Mouse (Mus musculus) liver, embryonic 11.5 days (tissue): Measurements from ENCODE around the gene Crispld2. TPM values are rescaled to one million over a fixed set of nuclear protein-coding genes. Genes with fewer than 3 reads are reported as not detected.

Source experiments
- ATAC-seq: fragments of 200-750 bp; cut with Nextera tagmentation; replicated peaks from 2 replicates; pipeline ENCODE4 v1.8.0; 2017; ENCODE audit warnings: moderate number of reproducible peaks, mild to moderate bottlenecking, moderate TSS enrichment, moderate library complexity; ENCODE audit not compliant: low FRiP score
- DNase-seq: peaks from one replicate; pipeline ENCODE4 v3.0.0-alpha.2; 2017; ENCODE audit warnings: low spot score
- H3K27ac ChIP-seq: fragments of 300-500 bp; sonication (generic); 2 replicates; pipeline ENCODE4 v1.5.1; 2014; ENCODE audit warnings: mild to moderate bottlenecking, low read depth, low read length, control low read depth
- H3K27me3 ChIP-seq: fragments of 300-500 bp; sonication (generic); replicated peaks from 2 replicates; pipeline ENCODE4 v1.6.1; 2014; ENCODE audit warnings: low read length, mixed read lengths; ENCODE audit not compliant: control insufficient read depth, insufficient read depth
- H3K36me3 ChIP-seq: fragments of 300-500 bp; sonication (generic); 2 replicates; pipeline ENCODE4 v1.6.1; 2014; ENCODE audit warnings: mild to moderate bottlenecking, low read length, moderate library complexity, mixed read lengths; ENCODE audit not compliant: control insufficient read depth, insufficient read depth
- H3K4me1 ChIP-seq: fragments of 300-500 bp; sonication (generic); replicated peaks from 2 replicates; pipeline ENCODE4 v1.6.1; 2014; ENCODE audit warnings: low read length, mixed read lengths; ENCODE audit not compliant: control insufficient read depth, insufficient read depth
- H3K4me2 ChIP-seq: fragments of 300-500 bp; sonication (generic); 2 replicates; pipeline ENCODE4 v1.6.1; 2014; ENCODE audit warnings: mild to moderate bottlenecking, control low read depth, moderate library complexity
- H3K4me3 ChIP-seq: fragments of 300-500 bp; sonication (generic); 2 replicates; pipeline ENCODE4 v1.5.1; 2014; ENCODE audit warnings: low read depth, low read length, control low read depth
- H3K9ac ChIP-seq: fragments of 300-500 bp; sonication (generic); 2 replicates; pipeline ENCODE4 v1.6.1; 2014; ENCODE audit warnings: low read depth, low read length, control low read depth
- H3K9me3 ChIP-seq: fragments of 300-500 bp; sonication (generic); 2 replicates; pipeline ENCODE4 v1.6.1; 2016; ENCODE audit warnings: low read length, inconsistent platforms, mixed read lengths; ENCODE audit not compliant: control insufficient read depth
- WGBS: fragments of 180-500 bp; shearing (Covaris S2); extraction: QIAGEN DNeasy Blood & Tissue Kit; methylation state at CpG from one replicate; pipeline ENCODE4 v1.1.7; 2014; 5-methylcytosine and 5-hydroxymethylcytosine counted together
- polyA plus RNA-seq: library from polyadenylated mRNA; unstranded; fragments of >200 nt; fragmentation: Nextera tagmentation; extraction: Ambion mirVana; gene quantifications from 2 replicates; pipeline ENCODE4 v1.2.1, GENCODE M21; 2014

The Crispld2 gene
- polyA plus RNA-seq, 1 experiment from 2014 or later = 3.8 TPM

DNA sequence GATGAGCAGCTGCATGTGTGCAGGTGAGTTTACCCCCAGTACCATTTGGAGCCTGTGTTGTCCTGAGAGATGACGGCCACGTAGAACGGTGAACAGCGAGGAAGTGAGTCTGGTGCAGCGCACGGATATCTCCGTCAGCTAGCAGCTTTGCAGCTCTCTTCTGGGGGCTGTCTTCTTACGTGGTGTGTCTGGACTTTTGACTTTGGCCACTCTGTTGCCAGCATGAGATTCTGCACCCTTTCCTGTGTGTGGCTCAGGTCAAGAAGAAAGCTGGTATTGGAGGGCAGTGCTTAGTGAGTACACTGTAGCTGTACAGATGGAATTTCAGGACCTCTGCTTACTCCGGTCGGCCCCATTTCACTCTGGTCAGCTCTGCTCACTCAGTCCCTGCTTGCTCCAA lies 34.2 kb upstream of the Crispld2 start:
- H3K27ac ChIP-seq = no peak overlapping the region
- H3K9me3 ChIP-seq = no peaks in the 10 kb centered on the region
- H3K9ac ChIP-seq = no peak overlapping the region
- 96% methylated on average over 10 of the region's 10 CpGs for WGBS
- H3K4me3 ChIP-seq = no peak overlapping the region
- no peak overlapping the region for H3K4me2 ChIP-seq
- no peaks in the 10 kb centered on the region for H3K4me1 ChIP-seq
- peaks cover 42% of the 10 kb centered on the region for H3K36me3 ChIP-seq
- DNase-seq (no peak), ATAC-seq (no peak)
- H3K27me3 ChIP-seq = no peaks in the 10 kb centered on the region

DNA sequence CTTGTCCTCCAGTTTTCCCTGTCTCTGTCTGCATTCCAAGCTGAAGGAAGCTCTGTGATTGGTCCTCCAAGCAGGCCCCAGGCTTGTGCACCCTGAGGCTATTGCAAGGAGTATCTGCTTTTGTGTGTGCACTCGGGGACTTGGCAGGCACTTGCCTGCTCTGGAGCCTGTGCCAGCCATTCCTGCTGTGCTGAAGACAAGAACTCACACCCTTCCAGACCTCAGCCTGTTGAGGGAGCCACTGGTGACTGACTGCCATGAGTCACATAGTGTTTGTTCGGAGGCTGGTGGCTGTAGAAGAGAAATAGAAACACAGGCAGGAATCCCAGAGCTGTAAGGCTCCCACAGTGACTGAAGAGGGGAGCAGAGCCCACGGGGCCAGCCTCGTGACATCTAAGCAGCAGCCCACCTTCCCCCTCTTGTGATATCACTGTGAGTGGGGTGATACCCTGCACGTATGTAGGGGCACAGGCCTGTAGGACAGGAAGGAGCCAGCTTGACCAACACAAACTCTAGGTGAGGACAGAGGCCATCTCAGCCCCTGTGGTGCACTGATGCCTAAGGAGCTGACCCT lies 31.6 kb upstream of the Crispld2 start:
- ATAC-seq (no peak), DNase-seq (no peak)
- no peak overlapping the region for H3K27ac ChIP-seq
- H3K4me2 ChIP-seq = no peak overlapping the region
- H3K9ac ChIP-seq = no peak overlapping the region
- WGBS = 62% methylated on average over 5 of the region's 5 CpGs
- H3K4me3 ChIP-seq = no peak overlapping the region
- no peaks in the 10 kb centered on the region for H3K4me1 ChIP-seq
- H3K27me3 ChIP-seq = no peaks in the 10 kb centered on the region
- H3K36me3 ChIP-seq = peaks cover 21% of the 10 kb centered on the region
- H3K9me3 ChIP-seq = no peaks in the 10 kb centered on the region

DNA sequence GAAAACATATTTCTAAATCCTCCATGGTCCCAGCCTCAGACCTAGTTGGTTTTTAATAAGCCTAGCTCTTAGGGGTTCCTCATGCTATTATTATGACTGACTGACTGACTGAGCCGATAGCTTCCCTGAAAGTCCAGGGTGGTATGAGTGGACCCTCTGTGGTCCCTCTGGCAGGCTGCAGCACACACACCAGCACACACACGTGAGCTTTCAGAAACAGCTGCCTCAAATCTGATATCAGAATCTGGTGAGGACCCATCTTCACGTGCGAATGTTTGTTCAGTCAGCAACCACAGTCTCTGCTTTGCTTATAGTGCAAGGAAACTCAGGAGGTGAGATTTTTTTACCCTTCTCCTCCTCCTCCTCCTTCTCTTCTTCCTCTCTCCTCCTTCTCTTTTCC lies 27.4 kb upstream of the Crispld2 start:
- no peak overlapping the region for H3K4me2 ChIP-seq
- peaks cover 4% of the 10 kb centered on the region; the same call in 1 of the 2 replicates for H3K9me3 ChIP-seq
- H3K4me1 ChIP-seq = no peaks in the 10 kb centered on the region
- DNase-seq (no peak), ATAC-seq (no peak)
- H3K36me3 ChIP-seq = no peaks in the 10 kb centered on the region
- H3K9ac ChIP-seq = no peak overlapping the region
- H3K27me3 ChIP-seq = no peaks in the 10 kb centered on the region
- H3K27ac ChIP-seq = no peak overlapping the region
- WGBS = 71% methylated on average over 4 of the region's 4 CpGs
- H3K4me3 ChIP-seq = no peak overlapping the region

DNA sequence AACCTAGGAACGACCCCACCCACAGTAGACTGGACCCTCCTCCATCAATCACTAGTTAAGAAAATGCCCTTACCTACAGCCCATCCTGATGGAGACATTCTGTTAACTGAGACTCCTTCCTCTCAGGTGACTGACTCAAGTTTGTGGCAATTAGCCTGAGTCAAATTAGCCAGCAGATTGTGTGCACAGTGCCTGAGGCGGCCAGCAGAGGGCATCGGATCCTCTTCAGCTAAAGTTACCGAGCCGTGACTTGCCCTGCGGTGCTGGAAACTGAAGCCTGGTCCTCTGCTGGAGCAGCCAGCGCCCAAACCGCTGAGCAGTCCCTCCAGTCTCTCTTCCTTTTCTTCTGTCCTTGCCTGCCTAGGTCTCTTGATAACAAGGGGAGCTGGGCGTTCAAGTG lies 24.8 kb upstream of the Crispld2 start:
- peaks cover 4% of the 10 kb centered on the region; the same call in 1 of the 2 replicates for H3K9me3 ChIP-seq
- no peak for DNase-seq
- H3K4me3 ChIP-seq = no peak overlapping the region
- no peak overlapping the region for H3K27ac ChIP-seq
- no peaks in the 10 kb centered on the region; the same call in 1 of the 2 replicates for H3K27me3 ChIP-seq
- WGBS = 79% methylated on average over 9 of the region's 9 CpGs
- H3K4me2 ChIP-seq = no peak overlapping the region
- H3K36me3 ChIP-seq = no peaks in the 10 kb centered on the region
- H3K4me1 ChIP-seq = no peaks in the 10 kb centered on the region
- no peak overlapping the region for H3K9ac ChIP-seq
- ATAC-seq = no peak

DNA sequence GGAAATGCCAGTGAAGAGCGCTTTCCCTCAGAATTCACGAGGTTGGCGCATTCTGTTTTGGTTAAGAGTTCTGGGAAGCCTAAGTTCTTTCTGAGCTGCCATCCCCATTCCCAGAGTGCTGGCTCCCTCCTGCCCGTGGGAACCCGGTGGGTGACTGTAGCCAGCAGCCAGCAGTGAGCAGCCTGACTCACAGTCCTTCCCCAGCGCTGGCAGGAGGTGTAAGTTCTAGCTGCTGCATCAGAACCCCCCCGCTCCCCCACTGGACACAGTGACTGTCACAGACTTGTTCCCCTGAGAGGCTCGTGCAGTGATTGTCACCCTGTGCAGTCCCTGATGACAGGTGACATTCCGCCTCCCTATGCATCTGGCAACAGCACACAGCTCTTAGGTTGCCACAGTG lies 22.1 kb upstream of the Crispld2 start:
- ATAC-seq (no peak), DNase-seq (no peak)
- Histone ChIP-seq H3K9ac (no peak overlapping the region), H3K27me3 (no peaks in the 10 kb centered on the region; the same call in 1 of the 2 replicates), H3K9me3 (peaks cover 4% of the 10 kb centered on the region; the same call in 1 of the 2 replicates), H3K4me1 (no peaks in the 10 kb centered on the region), H3K4me2 (no peak overlapping the region), H3K27ac (no peak overlapping the region), H3K4me3 (no peak overlapping the region), H3K36me3 (no peaks in the 10 kb centered on the region)
- WGBS = 73% methylated on average over 9 of the region's 9 CpGs

DNA sequence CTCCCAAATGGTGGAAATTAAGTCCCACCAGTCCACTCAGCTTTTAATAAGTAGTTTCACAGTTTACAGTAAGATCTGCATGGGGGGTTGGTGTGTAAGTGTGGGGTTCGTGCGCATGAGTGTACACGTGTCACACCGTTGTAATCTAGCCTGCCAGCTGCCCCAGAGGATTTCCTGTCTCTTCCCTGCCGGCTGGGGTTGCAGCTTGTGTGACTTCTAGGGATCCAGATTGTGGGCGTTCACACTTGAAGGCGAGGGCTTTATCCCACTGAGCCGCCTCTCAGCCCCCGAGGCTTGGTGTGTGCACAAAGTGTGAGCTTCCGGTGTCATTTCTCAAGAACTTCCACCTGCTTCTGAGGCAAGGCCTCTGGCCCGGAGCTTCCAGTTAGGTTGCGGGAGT lies 19.7 kb upstream of the Crispld2 start:
- H3K27me3 ChIP-seq = no peaks in the 10 kb centered on the region; the same call in 1 of the 2 replicates
- no peak overlapping the region for H3K9ac ChIP-seq
- H3K9me3 ChIP-seq = peaks cover 2% of the 10 kb centered on the region; the same call in 1 of the 2 replicates
- no peak overlapping the region for H3K4me3 ChIP-seq
- no peak for DNase-seq
- H3K4me1 ChIP-seq = no peaks in the 10 kb centered on the region
- no peak for ATAC-seq
- H3K27ac ChIP-seq = no peak overlapping the region
- WGBS = 42% methylated on average over 12 of the region's 12 CpGs
- no peak overlapping the region for H3K4me2 ChIP-seq
- H3K36me3 ChIP-seq = no peaks in the 10 kb centered on the region

DNA sequence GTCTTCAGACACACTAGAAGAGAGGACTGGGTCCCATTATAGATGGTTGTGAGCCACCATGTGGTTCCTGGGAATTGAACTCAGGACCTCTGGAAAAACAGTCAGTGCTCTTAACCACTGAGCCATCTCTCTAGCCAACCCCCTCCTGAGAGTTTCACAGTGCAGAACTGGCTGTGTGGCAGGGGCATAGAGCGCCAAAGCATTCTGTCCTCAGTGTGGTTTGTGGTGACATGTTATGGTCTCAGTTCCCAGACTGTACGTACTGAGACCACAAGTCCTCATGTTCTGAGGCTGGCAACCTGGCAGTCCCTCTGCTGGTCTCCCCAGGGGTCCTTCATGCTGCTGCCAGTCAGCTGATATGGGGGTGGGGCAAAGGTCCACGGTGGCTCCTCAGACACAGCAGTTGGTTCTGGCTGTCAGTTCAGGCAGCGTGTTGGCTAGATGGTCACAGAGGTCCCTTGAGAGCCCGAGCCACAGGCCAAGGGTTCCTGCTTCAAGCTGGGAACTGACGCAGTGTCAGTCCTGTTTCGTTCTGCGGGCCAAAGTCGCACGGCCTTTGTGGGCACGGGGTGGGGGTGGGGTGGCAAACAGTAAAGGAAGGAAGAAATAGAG lies 13.4 kb upstream of the Crispld2 start:
- Histone ChIP-seq H3K9ac (no peak overlapping the region), H3K4me3 (no peak overlapping the region), H3K4me1 (no peaks in the 10 kb centered on the region), H3K36me3 (no peaks in the 10 kb centered on the region), H3K9me3 (no peaks in the 10 kb centered on the region), H3K27me3 (no peaks in the 10 kb centered on the region), H3K4me2 (no peak overlapping the region), H3K27ac (no peak overlapping the region)
- DNase-seq (no peak), ATAC-seq (no peak)
- WGBS = 53% methylated on average over 11 of the region's 11 CpGs

DNA sequence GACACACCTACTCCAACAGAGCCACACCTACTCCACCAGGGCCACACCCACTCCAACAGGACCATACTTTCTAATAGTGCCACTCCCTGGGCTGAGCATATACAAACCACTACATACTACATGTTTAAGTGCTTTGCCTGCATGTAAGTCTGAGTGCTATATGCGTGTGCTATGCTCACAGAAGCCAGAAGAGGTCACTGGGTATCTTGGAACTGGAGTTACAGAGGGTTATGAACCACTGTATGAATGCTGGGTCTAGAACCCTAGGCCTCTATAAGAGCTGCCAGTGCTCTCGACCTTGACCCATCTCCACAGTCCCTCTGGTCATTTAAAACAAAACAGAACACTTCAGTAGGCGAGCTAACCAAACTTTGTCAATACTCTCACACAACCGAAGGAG lies 11.0 kb upstream of the Crispld2 start:
- Histone ChIP-seq H3K27me3 (no peaks in the 10 kb centered on the region), H3K9me3 (no peaks in the 10 kb centered on the region), H3K27ac (no peak overlapping the region), H3K36me3 (no peaks in the 10 kb centered on the region), H3K4me3 (no peak overlapping the region), H3K9ac (no peak overlapping the region), H3K4me1 (no peaks in the 10 kb centered on the region), H3K4me2 (no peak overlapping the region)
- ATAC-seq (no peak), DNase-seq (no peak)
- 56% methylated on average over 4 of the region's 4 CpGs for WGBS

DNA sequence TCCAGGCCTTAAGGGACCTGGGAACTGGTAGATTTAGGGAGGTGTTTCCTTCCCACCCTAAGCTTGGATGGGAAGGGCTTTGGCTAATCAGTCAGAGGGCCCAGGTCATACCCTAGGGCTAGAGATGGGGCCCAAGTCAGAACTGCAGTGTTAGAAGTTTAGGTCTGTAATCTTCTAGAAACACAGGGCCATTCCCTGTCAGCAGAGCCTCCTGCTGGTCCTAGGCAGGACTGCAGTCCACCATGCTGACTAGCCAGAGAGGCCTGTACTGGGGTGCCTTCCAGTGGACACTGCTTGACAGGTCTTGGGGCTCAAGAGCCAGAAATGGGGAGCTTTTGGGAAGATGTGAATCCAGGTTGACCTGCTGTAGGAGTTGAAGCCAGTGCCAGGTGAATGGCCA lies 8.2 kb upstream of the Crispld2 start:
- H3K36me3 ChIP-seq = no peaks in the 10 kb centered on the region
- DNase-seq (no peak), ATAC-seq (no peak)
- H3K4me1 ChIP-seq = no peaks in the 10 kb centered on the region
- no peak overlapping the region for H3K27ac ChIP-seq
- no peak overlapping the region for H3K4me2 ChIP-seq
- H3K4me3 ChIP-seq = no peak overlapping the region
- H3K9me3 ChIP-seq = no peaks in the 10 kb centered on the region
- no peaks in the 10 kb centered on the region for H3K27me3 ChIP-seq
- no peak overlapping the region for H3K9ac ChIP-seq
